Mouse (Mus musculus): ENCODE measurements around the gene 1810049J17Rik.
"Not testable (repeated sequence)": the region's sequence is repeated elsewhere in the genome, so short reads cannot be mapped to it uniquely, and the experiment has no call there.

Gene 1810049J17Rik

GRCm38 (mm10) chr15:12321788-12322621, at the start of gene 1810049J17Rik:
Gene 1810049J17Rik (minus strand): TSS chr15:12321899.
- in situ Hi-C loops (cut with MseI, MboI) = no loop called here

GRCm38 (mm10) chr15:12371183-12371582, 49.5 kb upstream of the 1810049J17Rik start:
- in situ Hi-C loops (cut with MseI, MboI) = loop anchor here (5.0 to 10.0 kb wide), 2 partner anchors 206 to 424 kb away; no protein-coding TSS in a partner anchor

GRCm38 (mm10) chr15:12370096-12370495, 48.4 kb upstream of the 1810049J17Rik start:
- in situ Hi-C loops (cut with MseI, MboI) = loop anchor here (5.0 to 10.0 kb wide), 2 partner anchors 207 to 425 kb away; no protein-coding TSS in a partner anchor

- in situ Hi-C loops (cut with MseI, MboI) = no loop called here
These were observed 47.2 kb upstream of the 1810049J17Rik start for GRCm38 (mm10) chr15:12368850-12369249.

- in situ Hi-C loops (cut with MseI, MboI) = no loop called here
These were observed 46.7 kb upstream of the 1810049J17Rik start for GRCm38 (mm10) chr15:12368357-12368756.

- in situ Hi-C loops (cut with MseI, MboI) = no loop called here
These were observed 45.8 kb upstream of the 1810049J17Rik start for GRCm38 (mm10) chr15:12367306-12368080.

GRCm38 (mm10) chr15:12366580-12367305, 45.0 kb upstream of the 1810049J17Rik start:
- in situ Hi-C loops (cut with MseI, MboI) = not testable (repeated sequence)

GRCm38 (mm10) chr15:12366072-12366469, 44.4 kb upstream of the 1810049J17Rik start:
- in situ Hi-C loops (cut with MseI, MboI) = no loop called here

GRCm38 (mm10) chr15:12365416-12366071, 43.8 kb upstream of the 1810049J17Rik start:
- in situ Hi-C loops (cut with MseI, MboI) = no loop called here

GRCm38 (mm10) chr15:12364096-12364495, 42.4 kb upstream of the 1810049J17Rik start:
- in situ Hi-C loops (cut with MseI, MboI) = no loop called here

GRCm38 (mm10) chr15:12362701-12363040, 41.0 kb upstream of the 1810049J17Rik start:
- in situ Hi-C loops (cut with MseI, MboI) = no loop called here

GRCm38 (mm10) chr15:12362001-12362700, 40.5 kb upstream of the 1810049J17Rik start:
- in situ Hi-C loops (cut with MseI, MboI) = no loop called here

- in situ Hi-C loops (cut with MseI, MboI) = no loop called here
These were observed 39.0 kb upstream of the 1810049J17Rik start for GRCm38 (mm10) chr15:12360519-12361212.

GRCm38 (mm10) chr15:12358384-12358783, 36.7 kb upstream of the 1810049J17Rik start:
- in situ Hi-C loops (cut with MseI, MboI) = no loop called here

- in situ Hi-C loops (cut with MseI, MboI) = no loop called here
These were observed 35.8 kb upstream of the 1810049J17Rik start for GRCm38 (mm10) chr15:12357459-12357858.

- in situ Hi-C loops (cut with MseI, MboI) = no loop called here
These were observed 34.2 kb upstream of the 1810049J17Rik start for GRCm38 (mm10) chr15:12355907-12356306.

GRCm38 (mm10) chr15:12355261-12355660, 33.6 kb upstream of the 1810049J17Rik start:
- in situ Hi-C loops (cut with MseI, MboI) = no loop called here

- in situ Hi-C loops (cut with MseI, MboI) = no loop called here
These were observed 32.6 kb upstream of the 1810049J17Rik start for GRCm38 (mm10) chr15:12354281-12354810.

GRCm38 (mm10) chr15:12351470-12351869, 29.8 kb upstream of the 1810049J17Rik start:
- in situ Hi-C loops (cut with MseI, MboI) = no loop called here

GRCm38 (mm10) chr15:12349840-12350239, 28.1 kb upstream of the 1810049J17Rik start:
- in situ Hi-C loops (cut with MseI, MboI) = no loop called here

All from mouse trophoblast stem cell (cell line).